Mouse (Mus musculus): ENCODE measurements around the gene Txndc12.

DNA sequence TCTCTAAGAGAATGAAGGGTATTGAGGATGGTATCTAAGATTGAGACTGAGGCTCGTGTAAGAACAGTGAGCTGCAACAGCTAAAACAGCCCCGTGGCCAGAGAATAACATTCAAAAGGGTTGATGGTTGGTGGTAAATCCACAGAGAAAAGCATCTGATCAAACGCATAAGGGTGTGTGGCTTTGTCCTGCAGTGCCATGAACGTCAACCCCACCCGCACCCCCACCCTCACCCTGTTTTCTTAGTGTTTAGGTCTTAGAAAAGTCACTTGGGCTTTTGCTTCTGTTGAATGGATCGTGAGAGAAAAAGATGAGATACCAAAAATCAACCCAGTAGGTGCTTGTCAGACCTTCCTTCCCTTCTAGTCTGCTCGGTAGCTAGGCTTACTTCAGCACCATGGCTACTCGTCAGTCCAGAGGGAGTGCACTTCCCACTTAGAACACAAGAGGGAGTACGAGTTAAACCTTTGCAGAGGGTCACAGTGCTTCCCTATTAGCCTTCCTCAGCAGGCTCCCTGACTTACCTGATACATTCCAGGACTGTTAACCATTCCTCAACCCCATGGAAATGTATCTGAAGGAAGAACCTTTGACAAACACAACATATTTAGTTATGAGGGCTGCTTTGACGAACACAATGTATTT lies 35.5 kb downstream of the Txndc12 start:
- TF ChIP-seq CTCF (IDR thresholded peaks at IDR 0.05; ENCODE audit: insufficient read depth, low read length) (peak; percentile 80), POLR2A (IDR thresholded peaks at IDR 0.05; ENCODE audit: borderline replicate concordance, extremely low read depth, low read depth, low read length) (no peak)

Measured in lung, adult 2 months (tissue).